Mouse (Mus musculus) G1E (cell line): ENCODE results near the gene Ddah1.

Experiments
- CTCF ChIP-seq: IDR thresholded peaks from 2 replicates; pipeline ENCODE4 v1.5.1; 2012; ENCODE audit warnings: low read depth, low read length, inconsistent platforms, mixed read lengths
- GATA1 ChIP-seq: IDR thresholded peaks from 2 replicates; pipeline ENCODE4 v1.6.1; 2012; ENCODE audit warnings: borderline replicate concordance, low read length, inconsistent platforms, mixed read lengths
- GATA2 ChIP-seq: IDR thresholded peaks from 2 replicates; pipeline ENCODE4 v1.6.1; 2012; ENCODE audit warnings: low read depth, low read length, inconsistent platforms, borderline replicate concordance
- POLR2AphosphoS5 ChIP-seq: IDR thresholded peaks from 2 replicates; pipeline ENCODE4 v1.6.1; 2012; ENCODE audit warnings: low read depth, low read length, inconsistent platforms; ENCODE audit not compliant: insufficient replicate concordance
- TAL1 ChIP-seq: conservative IDR thresholded peaks from 2 replicates; pipeline ENCODE4 v1.6.1; 2012; ENCODE audit warnings: low read depth, low read length, inconsistent platforms, mixed read lengths

DNA sequence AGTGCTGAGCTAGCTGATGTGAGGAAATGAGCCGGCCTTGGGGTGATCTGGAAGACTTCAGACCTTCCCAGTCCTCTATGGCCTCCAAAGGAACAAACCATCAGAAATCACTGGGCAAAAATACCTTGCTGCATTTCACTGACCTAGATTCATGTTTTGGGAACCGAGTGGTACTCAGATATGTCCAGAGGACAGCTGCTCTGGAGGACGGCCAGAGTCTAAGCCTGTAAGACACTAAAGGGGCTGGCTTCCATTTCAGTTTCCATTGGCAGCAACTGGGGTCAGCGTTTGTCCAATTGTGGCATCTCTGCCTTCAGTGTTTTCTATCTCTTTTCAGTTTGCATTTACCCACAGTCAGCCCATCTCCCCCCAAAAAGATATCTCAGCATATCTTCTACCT, 115.7 kb downstream of the Ddah1 start:
- no peak for TF ChIP-seq CTCF
- no peak for TF ChIP-seq POLR2AphosphoS5
- TF ChIP-seq TAL1: no peak
- no peak for TF ChIP-seq GATA1
- TF ChIP-seq GATA2: no peak
